Mouse (Mus musculus) ES-E14 (cell line): ENCODE measurements around the gene Rps2.

Experiments used
- ZC3H11A ChIP-seq: IDR thresholded peaks from 2 replicates; pipeline ENCODE4 v1.6.1; 2012; ENCODE audit warnings: low read depth, mild to moderate bottlenecking, inconsistent platforms, low read length, borderline replicate concordance
- ZNF384 ChIP-seq: IDR thresholded peaks from 2 replicates; pipeline ENCODE4 v1.6.1; 2012; ENCODE audit warnings: low read depth, low read length, inconsistent platforms

DNA sequence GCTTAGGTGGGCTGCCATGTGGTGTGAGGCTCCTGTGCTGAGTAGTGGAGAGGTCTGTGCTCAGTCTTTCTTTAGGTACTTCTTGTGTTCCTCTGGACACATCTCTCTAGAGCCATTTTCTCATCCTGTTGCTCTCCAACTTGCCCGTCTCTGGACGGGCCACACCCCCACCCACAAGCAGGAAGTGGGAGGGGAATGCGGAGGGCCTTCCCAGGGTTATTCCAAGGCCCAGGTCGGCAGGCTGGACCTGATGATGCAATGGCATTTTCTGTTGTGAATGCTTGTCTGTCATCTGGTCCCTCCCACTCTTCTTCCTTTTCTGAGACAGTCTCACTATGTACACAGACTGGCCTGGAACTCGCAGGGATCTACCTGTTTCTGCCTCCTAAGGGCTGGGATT, 45.8 kb upstream of the Rps2 start:
- TF ChIP-seq ZNF384 (no peak), ZC3H11A (no peak)
